Mouse (Mus musculus) E14TG2a.4 (cell line): ENCODE measurements around the gene Acsbg1.

Experiments used
- CTCF ChIP-seq: conservative IDR thresholded peaks from 2 replicates; pipeline ENCODE4 v1.5.1; 2014; ENCODE audit warnings: low read length
- POU5F1 ChIP-seq: IDR thresholded peaks from 2 replicates; pipeline ENCODE4 v1.6.1; 2014; ENCODE audit warnings: low read length, borderline replicate concordance

GRCm38 (mm10) chr9:54700174-54700475, 38.5 kb upstream of the Acsbg1 start:
- TF ChIP-seq POU5F1 (no peak), CTCF (no peak)
